Mouse (Mus musculus) ES-E14 (cell line): ENCODE results near the gene Mapk13.

Experiments
- CHD2 ChIP-seq: IDR thresholded peaks from 2 replicates; pipeline ENCODE4 v1.6.1; 2014; ENCODE audit warnings: mild to moderate bottlenecking, low read depth, low read length, inconsistent platforms
- MAFK ChIP-seq: IDR thresholded peaks from 2 replicates; pipeline ENCODE4 v1.6.1; 2014; ENCODE audit warnings: mild to moderate bottlenecking, low read depth, low read length, inconsistent platforms; ENCODE audit not compliant: insufficient read depth
- ZC3H11A ChIP-seq: IDR thresholded peaks from 2 replicates; pipeline ENCODE4 v1.6.1; 2012; ENCODE audit warnings: low read depth, mild to moderate bottlenecking, inconsistent platforms, low read length, borderline replicate concordance
- ZNF384 ChIP-seq: IDR thresholded peaks from 2 replicates; pipeline ENCODE4 v1.6.1; 2012; ENCODE audit warnings: low read depth, low read length, inconsistent platforms

GRCm38 (mm10) chr17:28776817-28777216 is 7.7 kb downstream of the Mapk13 start:
- peak; percentile 23; the same call in 1 of the 2 replicates for TF ChIP-seq ZC3H11A
- TF ChIP-seq CHD2, result no peak
- TF ChIP-seq MAFK, result no peak
- TF ChIP-seq ZNF384, result no peak
